Mouse (Mus musculus) heart, postnatal 0 days (tissue): ENCODE results near the gene Ctdspl.

Experiments
- CTCF ChIP-seq: IDR thresholded peaks from 2 replicates; pipeline ENCODE4 v1.5.1; 2016; ENCODE audit warnings: antibody characterized with exemption, control low read depth, low read depth
- EP300 ChIP-seq: IDR thresholded peaks from 2 replicates; pipeline ENCODE4 v1.6.1; 2016; ENCODE audit warnings: antibody characterized with exemption, low read depth

- TF ChIP-seq CTCF (peak; percentile 57), EP300 (no peak)
These were observed 44.8 kb upstream of the Ctdspl start for GRCm38 (mm10) chr9:118881281-118881945.
